Mouse (Mus musculus): Measurements from ENCODE around the gene S1pr1.

DNA sequence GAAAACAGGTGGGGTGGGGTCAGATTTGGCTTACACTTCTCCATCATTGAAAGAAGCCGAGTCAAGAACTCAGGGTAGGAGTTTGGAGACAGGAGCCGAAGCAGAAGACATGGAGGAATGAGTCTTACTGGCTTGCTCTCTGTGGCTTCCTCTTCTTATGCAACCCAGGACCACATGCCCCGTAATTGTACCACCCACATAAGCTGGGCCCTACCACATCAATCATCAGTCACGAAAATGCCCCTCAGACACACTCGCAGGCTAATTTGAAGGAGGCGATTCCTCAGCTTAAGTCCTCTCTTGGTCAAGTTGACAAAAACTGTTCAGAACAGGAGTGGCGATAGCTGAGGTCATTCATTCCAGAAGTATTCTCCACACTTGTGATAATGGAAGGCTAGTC is 35.9 kb downstream of the S1pr1 start:
- no peak for TF ChIP-seq CTCF (IDR thresholded peaks at IDR 0.05; ENCODE audit: low read depth, low read length)
- TF ChIP-seq POLR2A (IDR thresholded peaks at IDR 0.05; ENCODE audit: borderline replicate concordance, low read depth, low read length): no peak
